Mouse (Mus musculus) adrenal gland, adult (tissue): ENCODE results near the gene D5Ertd579e.

Experiments used
- DNase-seq, 2 experiments: peaks; one replicate each; pipeline ENCODE4 v3.0.0; 2022 to 2023; ENCODE audit warnings: low spot score in 1 of 2; ENCODE audit not compliant: inconsistent age in 2 of 2

The D5Ertd579e gene

DNA sequence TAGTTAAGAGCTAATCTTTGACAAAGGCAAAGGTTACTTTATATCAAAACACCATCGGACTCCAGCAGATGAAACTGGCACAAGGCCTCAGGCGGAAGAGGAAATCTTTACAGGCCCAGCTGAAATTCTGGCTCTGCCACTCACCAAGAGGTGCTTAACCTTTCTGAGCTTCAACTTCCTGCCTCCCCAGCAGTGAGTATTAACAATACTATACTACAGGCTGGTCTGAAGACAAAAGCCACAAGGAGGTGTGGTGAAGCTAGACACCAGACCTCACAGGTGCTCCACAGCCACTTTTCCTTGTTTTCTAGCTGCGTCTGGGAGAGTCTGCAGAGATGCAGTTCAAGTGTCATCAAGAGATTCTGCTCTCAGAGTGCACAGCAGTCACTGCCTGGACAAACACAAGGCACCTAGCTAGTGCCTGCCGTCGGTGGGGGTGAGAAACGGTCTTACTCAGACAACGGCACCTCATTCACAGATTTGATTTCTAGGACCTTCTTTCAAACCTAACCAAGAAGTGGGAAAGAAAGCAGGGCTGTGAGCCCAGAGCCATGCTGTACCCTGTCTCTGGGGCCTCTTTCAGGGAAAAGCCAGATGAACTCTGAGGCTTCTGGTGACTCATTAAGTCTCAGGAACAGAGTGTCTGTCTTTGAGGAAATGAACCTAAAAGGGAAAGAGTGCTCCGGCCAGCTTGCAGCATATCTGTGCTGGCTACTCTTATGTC is 121.5 kb downstream of the D5Ertd579e start:
- peak; percentile 66 to 83 for DNase-seq

DNA sequence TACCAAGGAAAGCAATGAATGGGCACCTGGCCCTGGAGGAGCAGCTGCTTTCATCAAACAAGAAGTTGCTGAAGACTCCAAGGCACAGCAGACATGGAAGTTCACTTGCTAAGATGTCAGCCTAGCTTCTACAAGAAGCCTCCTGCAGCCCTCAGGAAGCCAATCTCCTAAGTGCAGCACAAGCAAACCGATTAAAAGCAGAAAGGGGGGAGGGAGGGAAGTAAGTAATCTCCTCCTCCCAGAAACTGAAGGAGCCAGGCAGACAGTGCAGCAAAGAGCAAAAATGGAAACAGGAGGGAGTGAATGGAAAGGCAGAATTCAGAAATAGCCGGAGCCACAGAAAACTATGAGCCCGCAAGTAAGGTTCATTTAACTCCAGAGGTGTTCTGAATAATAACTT is 122.5 kb downstream of the D5Ertd579e start:
- DNase-seq, result peak in 1 of 2 experiments; percentile 46

DNA sequence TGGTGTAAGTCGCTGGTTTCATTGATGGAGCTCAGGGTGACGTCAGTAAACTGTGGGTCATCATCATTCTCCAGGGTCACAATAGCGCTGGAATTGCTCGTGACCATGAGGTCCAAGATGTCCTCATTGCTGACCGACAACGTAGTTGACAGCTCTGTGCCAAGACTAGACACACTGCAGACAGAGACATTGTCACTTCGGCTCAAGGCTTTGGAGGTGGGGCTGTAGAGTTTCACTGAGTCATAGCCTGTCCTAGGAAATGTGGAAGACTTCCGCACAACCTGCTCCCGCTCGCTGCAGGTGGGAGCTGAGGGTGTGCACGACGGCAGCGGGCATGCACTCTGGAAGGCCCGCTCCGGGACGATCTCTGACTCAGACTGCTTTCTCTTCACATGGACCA is 124.5 kb downstream of the D5Ertd579e start:
- peak; percentile 81 to 90 for DNase-seq

DNA sequence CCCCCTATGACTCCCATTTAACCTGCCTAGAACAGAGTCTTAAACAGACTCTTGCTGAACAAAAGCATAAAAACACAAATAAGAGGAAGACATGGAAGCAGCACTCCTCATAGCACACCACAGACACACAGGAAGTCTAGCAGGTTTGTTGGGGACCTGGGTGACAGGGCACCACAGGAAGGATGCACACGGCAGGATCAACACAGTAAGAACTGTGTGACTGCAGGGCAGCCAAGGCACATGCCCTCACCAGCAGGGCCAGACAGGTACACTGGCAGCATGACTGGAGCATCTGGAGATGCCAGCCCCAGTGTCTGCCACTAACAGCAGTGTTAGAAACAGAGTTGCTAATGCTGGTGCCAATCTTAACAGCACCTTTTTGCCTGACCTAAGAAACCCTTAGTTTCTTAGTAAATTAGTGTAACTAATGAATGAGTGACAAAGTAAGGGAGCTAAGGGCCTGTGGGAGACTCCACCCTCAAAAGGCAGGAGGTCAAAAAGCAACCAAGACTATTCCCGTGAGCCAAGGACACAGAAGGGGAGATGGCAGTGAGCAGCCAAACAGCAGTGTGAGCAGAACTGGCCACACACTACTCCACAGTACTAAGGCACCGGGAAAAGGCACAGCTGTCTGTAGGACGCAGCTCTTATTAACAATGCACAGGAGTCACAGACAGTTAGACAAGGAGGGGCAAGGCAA is 125.1 kb downstream of the D5Ertd579e start:
- no peak for DNase-seq

DNA sequence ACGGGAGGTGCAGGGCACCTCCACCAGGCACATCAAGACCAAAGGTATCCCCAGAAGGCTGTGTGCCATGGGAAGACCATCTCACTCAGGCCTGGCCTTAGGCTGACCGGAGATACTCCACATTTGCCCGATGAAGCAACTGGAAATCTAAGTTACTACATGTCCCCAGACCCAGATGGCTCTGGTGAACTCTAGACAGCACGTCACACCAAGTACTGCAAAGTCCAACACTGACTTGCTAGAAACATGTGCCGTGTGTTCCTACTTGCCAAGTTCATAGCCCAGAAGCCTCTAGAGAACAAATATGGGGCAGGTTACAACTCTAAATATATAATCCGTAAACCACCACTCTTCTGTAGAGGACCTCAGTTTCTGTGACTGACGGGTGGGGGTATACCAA is 125.7 kb downstream of the D5Ertd579e start:
- peak in 1 of 2 experiments; percentile 44 for DNase-seq

DNA sequence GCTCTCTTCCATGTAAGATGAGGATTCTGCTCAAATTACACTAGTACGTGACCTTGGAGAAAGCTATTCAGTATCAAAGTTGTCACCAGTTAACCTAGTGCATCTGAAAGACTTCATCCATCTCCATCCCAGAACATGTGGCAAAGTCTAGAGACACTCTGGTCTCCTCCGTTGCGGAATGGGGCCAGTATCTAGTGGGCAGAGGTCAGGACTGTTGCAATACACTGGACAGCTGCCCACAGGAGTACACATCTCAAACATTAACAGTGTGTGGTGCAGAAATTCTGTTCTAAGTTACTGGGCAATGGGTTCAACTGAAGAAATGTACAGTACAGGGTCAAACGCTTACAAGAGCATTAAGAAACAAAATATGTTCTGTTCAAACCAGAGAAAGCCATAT is 127.7 kb downstream of the D5Ertd579e start:
- DNase-seq, result peak; percentile 57 to 86

DNA sequence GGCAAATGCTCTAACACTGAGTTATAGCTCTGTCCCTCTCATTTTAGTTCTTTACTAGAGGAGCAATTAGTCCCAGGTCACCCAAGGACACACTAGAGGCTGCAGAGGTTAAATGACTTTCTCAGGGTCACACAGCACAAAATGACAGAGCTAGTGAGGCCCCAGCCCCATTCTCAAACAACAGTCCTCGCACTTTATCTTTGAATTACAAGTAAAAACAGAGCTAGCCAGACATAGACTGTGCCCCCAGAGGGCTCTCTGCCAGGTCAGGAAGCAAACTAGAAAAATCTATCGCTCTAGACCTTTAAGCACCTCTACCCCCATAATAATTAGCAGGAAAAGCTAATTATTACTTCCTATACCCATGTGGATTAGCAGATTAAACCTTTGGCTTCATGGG is 128.2 kb downstream of the D5Ertd579e start:
- peak; percentile 10 to 65 for DNase-seq

DNA sequence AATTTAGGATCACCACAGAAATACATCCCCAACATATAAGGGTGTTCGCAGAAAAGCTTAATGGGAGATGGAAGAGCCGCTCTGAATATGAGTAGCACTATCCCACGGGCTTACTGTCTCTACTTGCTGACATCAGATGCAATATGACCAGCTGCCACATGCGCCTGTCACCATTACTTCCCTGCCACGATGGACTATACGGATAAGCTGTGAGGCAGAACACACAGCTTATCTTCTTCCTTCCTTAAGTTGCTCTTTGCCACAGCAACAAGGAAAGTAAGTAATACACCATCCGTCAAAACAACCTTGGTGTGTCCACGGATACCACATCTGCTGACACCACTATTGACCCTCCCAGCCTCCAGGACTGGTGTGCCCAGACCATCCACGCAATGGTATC is 131.3 kb downstream of the D5Ertd579e start:
- DNase-seq, result no peak

DNA sequence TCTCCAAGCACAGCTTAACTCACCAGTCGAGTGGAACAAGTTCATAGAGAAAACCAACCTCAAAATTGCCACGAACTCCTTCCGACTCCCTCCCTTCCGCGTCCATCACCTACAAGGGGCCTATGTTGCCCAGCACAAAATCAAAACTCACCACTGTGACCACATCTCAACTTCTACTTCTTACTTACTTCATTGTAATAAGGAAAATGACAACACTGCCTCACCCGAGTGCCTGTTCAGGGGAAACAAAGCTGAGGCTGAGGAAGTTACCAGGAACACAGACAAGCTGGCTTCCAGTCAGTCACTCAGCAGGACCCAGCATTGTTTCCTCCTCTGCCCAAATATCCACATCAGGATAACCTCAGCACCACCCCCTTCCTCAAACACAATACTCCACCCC is 132.1 kb downstream of the D5Ertd579e start:
- no peak for DNase-seq

DNA sequence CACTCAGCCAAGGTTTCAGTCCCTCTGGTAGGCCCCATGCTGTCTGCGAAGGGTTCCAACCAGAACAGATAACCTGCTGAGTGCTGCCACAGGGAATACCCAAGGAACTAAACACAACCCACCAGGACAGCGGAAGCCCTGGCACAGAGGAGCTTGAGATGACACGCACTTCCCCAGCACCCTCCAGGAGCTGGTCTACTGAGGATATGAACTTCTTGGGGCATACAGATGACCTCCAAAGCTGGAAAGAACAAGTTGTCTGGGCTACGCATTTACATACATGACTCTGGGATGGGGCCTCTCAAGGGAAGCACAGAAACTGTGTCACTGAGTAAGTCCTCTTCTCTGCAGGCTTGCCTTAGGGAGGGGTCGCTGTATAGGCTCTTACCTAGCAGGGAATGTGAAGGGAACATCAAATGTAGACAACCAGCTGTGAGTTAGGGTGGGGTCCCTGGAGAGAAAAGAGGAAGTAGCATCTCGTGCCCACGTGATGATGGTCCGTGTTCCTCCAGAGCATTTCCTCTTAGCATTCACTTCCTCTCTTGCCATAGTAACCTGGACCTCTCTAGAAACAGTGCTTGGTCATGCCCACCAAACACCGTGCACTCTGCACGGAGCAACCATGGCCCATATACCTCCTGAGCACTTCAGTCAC is 132.9 kb downstream of the D5Ertd579e start:
- peak in 1 of 2 experiments; percentile 41 for DNase-seq

DNA sequence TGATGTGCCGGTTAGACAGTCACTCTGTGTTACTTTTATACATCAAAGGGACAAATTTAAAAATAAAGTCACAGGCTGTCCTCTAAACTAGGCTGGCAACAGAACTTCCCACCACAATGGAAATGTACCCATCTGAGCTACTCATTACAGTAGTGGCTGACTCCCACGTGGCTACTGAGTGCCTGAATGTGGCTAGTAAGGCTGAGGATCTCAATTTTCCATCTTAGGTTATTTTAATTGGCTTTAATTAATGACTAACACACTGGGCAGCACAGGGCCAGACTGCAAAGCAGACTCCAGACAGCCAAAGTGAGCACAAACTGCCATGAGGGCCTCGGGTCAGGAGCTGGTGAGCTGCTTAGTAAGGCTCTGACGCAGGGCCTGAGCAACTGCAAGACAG is 134.3 kb downstream of the D5Ertd579e start:
- DNase-seq, result no peak

DNA sequence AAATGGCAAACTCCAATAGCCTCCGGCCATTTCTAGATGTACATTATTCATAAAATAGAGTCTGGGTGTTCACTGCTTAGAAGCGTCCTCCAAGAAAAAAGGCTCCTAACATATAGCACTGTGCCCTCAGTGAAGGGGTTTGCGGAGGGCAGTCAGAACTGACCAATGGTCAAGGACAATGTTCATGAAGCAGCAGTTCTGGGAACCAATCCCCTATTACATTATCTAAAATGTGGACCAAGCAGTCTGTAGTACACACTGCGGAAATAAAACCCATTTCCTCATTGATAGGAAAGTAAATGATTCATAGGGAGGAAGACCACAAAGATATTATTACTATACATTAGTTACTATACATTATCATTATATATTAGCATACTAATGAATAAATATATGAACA is 135.3 kb downstream of the D5Ertd579e start:
- no peak for DNase-seq

DNA sequence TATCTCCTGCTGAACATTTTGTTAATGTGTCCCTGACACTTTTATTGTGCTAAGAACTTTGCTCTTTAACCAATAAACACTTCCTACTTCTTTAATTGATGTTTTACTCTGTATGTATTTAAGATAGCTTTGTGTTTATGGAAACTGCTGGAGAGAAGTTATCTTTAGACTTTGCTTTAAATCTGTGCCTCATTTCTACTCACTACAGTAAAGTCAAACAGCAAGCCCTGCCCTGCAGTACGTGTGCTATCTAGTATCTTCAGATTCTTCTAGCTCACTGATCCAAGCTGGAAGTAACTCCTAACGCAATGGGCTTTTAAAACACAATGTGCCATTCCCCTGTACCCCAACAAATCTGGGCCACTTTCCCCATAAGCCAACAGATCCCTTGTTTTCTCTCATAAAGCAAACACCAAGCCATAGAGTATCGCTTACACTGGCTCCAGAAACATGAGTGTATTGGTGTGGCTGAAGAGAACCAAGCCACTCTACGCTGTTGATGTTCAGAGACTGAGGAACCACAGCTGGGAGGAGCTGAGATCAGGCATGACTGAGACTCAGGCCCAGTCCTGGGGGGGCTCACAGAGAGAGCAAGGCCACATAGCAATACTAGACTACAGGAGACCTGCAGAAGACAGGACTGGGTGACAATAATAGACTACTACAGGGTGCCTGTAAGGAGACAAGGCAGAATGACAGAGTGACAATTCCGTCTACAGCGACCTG is 136.2 kb downstream of the D5Ertd579e start:
- peak in 1 of 2 experiments; percentile 24 for DNase-seq

DNA sequence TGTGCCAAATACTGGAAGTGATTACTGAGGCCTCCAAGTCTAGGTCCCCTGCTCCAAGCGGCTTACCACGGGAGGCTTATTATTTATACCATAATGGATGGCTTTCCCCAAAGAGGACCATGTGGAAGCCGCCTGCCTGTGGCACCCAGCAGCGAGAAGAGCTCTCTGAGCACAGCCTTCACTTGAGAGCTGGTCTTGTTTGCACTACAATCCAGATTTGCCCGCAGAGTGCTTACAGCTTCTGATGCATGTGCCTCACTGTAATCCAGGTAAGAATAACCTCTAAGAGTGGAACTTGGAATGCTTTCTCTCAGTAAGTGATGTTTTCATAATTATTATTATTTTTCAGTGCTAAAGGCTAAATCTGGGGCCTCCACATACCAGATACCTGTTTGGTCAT is 136.7 kb downstream of the D5Ertd579e start:
- DNase-seq, result no peak

DNA sequence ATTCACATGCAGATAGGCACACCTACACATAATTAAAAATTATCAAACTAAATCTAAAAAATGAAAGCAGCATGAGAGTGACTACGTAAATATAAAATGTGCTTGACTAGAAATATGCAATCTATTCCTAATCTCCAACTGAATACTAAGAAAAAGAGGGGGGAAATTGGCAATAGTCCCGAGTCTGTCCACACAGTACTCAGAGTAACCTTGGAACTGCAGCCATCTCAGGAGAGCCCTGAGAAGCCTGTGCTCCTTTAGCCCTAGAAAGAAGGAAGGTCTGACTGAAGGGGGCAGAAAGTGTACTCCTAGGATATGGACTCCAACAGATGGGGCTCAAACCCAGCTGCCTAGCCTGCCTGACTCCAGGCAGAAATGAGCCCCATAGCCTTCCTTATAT is 137.3 kb downstream of the D5Ertd579e start:
- peak in 1 of 2 experiments; percentile 71 for DNase-seq

DNA sequence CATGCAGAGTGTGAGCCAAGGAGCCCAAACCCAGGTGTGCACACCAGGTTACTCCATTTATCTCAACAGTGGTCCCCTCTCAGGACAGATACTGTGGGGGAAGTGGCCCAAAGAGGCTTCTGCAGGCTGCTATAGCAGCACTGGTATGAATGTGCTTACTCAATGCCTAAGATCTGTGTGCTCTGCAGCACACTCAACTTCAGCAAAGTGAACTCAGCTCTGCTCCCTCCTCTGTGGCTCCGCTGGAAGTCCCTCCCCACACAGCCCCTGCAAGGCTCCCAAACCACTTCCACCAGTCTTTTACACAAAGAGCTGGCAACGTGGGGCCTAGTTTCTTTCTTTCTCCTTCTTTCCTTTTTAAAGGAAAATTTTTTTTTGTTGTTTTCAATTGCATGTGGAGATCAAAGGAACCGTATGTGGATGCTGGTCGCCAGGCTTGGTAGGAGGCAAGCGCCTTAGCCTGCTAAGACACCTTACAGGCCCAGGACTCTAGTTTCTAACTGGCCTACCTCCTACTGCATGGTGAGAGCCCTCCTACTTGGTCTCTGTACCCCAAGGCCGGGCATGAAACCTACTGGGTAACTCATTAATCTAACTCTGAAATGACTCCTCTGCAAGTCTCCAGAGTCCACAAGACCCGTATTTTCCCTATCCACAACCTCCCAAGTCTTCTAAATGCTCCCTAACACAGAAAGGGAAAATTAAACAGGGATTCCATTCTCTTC is 138.1 kb downstream of the D5Ertd579e start:
- DNase-seq, result peak in 1 of 2 experiments; percentile 65

DNA sequence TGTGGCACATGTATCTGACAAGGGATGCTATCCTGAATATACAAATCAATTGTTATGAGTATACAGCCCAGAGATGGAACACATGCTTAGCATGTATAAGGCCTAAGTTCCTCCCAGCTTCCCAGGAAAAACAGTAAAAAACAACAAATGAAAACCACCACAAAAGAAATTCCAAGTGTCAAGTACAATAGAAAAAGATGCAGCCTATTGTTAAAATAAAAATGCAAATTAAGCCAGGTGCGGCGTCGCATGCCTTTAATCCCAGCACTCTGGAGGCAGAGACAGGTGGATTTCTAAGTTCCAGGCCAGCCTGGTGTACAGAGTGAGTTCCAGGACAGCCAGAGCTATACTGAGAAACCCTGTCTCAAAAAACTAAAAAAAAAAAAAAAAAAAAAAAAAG is 138.9 kb downstream of the D5Ertd579e start:
- no peak for DNase-seq

DNA sequence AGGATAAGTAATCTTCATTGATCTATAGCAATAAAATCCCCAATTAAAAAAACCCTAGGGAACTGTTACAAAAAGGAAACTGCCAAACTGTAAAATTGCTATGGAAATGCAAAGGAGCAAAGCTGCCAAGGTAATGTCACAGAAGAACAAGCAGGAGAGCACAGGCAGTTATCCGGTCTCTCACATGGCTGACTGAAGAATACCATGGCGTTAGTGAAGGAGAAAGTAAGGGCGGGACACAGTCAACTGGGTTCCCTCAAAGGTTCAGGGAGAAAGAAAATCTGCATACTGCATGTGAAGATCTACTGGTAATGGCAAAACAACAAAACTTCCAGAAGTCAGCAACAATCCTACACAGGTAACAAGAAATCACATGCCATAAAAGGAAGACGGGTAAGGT is 139.5 kb downstream of the D5Ertd579e start:
- no peak for DNase-seq

DNA sequence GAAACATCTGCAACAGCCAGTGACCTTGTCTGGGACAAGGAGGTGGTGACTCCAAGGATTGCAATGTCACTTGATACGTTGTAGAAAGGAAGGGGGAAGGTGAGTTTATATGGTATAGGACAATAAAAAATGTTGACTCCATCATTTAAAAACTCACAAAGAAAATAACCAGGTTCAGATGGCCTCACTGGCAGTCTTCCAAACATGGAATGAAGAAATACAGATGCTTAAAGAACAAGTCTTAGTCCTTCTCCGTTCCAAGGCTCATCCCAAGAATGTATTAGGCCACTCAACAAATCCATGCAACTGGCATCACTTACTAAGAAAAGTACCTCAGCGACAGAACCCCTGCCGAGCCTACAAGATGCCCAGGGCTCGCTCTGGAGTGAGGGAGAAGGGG is 141.3 kb downstream of the D5Ertd579e start:
- DNase-seq, result no peak

DNA sequence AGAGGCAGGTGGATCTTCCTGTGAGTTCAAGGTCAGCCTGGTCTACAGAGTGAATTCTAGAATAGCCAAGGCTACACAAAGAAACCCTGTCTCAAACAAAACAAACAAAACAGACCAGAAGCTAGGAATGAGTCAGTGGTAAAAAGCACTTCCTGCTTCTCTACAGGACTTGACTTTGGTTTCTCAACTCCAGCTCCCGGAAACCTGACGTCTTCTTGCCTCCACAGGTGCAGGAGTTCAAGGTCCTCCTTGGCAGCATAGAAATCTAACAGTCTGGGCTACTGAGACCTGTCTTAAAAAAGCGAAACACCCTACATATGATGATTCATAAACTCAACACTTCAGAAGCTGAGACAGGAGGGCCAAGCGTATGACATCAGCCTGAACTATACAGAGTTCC is 141.9 kb downstream of the D5Ertd579e start:
- DNase-seq, result no peak
